Mouse (Mus musculus): ENCODE results near the gene Ifrd2.

The Ifrd2 gene

GRCm38 (mm10) chr9:107635279-107636028, 48.0 kb downstream of the Ifrd2 start, which contains the start of gene Gnai2:
Gnai2 (minus strand) TSS chr9:107635367.
- DNase-seq (ENCODE audit: low read depth, low spot score): peak; percentile 95

GRCm38 (mm10) chr9:107637070-107637469, 49.6 kb downstream of the Ifrd2 start:
- no peak for DNase-seq (ENCODE audit: low read depth, low spot score)

- peak; percentile 50 for DNase-seq (ENCODE audit: low read depth, low spot score)
Measured at GRCm38 (mm10) chr9:107640257-107640772, 52.9 kb downstream of the Ifrd2 start.

GRCm38 (mm10) chr9:107641666-107642065, 54.2 kb downstream of the Ifrd2 start:
- no peak for DNase-seq (ENCODE audit: low read depth, low spot score)
